Mouse (Mus musculus): ENCODE results near the gene Tmem179.

The Tmem179 gene

DNA sequence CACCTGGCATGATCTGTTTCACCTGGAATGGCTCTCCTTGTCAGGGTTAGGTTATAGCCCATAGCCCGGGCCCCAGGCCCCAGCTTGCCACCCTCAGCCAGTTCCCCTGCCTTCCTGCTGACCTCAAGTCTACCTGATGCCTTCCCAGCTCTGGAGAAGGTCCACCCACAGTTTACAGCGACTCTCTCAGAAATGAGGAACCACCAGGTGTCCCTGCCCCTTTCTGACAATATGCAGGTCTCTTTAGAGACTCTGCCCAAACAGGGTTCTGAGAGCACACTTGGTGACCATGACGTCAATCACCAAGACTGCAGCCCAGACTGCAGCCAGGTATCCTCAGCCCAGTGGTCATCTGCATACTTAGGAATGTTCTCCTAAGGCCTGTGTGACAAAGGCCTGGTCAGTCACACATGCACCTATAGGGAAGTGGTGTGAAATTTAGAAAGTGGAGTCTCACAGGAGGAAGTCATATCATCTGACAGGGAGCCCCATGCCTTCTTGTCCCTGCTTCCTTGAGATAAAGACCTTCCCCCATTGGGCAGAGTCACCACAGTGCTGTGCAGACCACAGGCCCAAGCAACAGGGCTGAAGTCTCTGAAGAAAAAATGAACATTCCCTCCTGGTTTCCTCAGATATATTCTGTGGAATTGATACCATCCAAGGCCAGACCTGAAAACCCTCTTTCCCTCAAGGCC is 52.6 kb downstream of the Tmem179 start:
- DNase-seq (ENCODE audit: low spot score in 2 of 2) = no peak

- DNase-seq (ENCODE audit: low spot score in 2 of 2) = no peak
These were observed 53.3 kb downstream of the Tmem179 start for GRCm38 (mm10) chr12:112463209-112463608.

GRCm38 (mm10) chr12:112462423-112462822 is 54.1 kb downstream of the Tmem179 start:
- DNase-seq (ENCODE audit: low spot score in 2 of 2) = no peak

DNA sequence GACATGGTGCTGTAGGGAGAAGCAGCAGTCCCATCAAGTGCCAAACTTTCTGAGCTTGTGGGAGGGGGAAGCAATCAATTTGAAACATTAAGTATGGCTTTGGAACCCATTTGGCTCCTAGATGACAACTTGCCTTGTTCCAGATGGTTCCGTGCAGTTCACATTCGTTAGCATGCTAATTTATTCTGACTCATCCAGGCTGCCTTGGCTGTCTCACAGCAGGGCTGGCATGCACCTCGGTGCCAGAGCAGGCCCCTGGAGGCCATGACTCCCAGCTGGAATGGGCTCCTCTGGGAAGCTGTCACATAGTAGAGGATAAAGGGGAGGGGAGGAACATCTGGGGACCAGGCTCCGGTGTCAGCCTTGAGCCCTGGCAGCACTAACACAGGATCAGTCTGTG is 58.7 kb downstream of the Tmem179 start:
- no peak for DNase-seq (ENCODE audit: low spot score in 2 of 2)

DNA sequence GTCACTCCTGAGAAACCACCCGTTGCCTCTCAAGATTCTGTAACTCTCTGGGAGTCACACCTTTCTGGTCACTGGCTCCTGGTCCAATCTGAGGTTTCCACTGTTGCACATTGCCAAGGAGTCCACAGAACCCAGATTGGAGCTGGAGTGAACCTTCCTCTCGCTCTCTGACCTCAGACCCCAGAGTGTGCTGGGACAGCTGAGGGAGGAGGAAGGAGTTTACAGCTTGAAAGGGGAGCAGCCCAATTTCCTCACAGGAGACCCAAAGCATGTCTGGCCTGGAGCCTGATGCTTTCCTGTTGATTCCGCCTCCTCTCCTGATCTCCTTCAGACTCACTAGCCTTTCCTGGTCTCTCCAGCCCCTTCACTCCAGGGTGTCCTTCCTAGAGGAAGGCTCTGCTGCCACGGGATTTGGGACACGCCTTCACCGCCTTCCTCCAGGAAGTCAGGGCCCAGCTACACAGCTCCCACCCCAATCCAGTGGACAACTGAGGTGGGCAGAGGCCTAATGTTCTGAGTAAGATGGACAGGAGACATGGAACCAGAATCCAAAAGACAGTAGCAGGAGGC is 60.3 kb downstream of the Tmem179 start:
- no peak for DNase-seq (ENCODE audit: low spot score in 2 of 2)

DNA sequence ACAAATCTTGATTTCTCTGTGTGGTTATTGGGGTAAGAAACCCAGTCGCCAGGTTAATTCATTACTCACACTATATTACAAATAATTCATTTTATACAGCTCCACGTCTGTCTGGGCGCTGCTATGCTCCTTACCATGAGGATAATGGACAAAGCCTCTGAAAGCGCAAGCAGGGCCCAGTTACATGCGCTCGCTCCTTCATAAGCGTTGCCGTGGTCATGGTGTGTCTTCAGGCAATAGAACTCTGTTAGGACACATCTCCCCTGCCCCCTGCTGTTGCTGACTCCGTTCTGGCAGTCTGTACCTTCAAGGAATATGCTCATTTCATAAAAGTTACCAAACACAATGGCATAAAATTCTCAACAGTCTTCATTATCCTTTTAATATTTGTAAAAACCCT is 64.7 kb downstream of the Tmem179 start:
- no peak for DNase-seq (ENCODE audit: low spot score in 2 of 2)

GRCm38 (mm10) chr12:112451381-112451780 is 65.2 kb downstream of the Tmem179 start:
- no peak for DNase-seq (ENCODE audit: low spot score in 2 of 2)

GRCm38 (mm10) chr12:112450883-112451282 is 65.7 kb downstream of the Tmem179 start:
- DNase-seq (ENCODE audit: low spot score in 2 of 2) = no peak

Measured in natural killer cell, adult 2 months (primary cell).